Mouse (Mus musculus): Measurements from ENCODE around the gene Zfp772. TPM values are rescaled to one million over a fixed set of nuclear protein-coding genes. Genes with fewer than 3 reads are reported as not detected.
A peak's percentile ranks its signal among the peaks of the same experiment; 100 is the strongest.
"Not testable (repeated sequence)": the region's sequence is repeated elsewhere in the genome, so short reads cannot be mapped to it uniquely, and the experiment has no call there.

The Zfp772 gene
- total RNA-seq (2015; ENCODE audit: low replicate concordance): 0.84 and 3.5 TPM in 2 replicates
- total RNA-seq (2017; ENCODE audit: low replicate concordance): 0.43 and 0.56 TPM in 2 replicates

GRCm38 (mm10) chr7:7209313-7210151 lies at the start of gene Zfp772:
Zfp772 (minus strand) TSS chr7:7209998.
- ATAC-seq (replicated peaks; ENCODE audit: low FRiP score, poor library complexity, severe bottlenecking): not testable (repeated sequence)

GRCm38 (mm10) chr7:7247228-7247627 lies 37.4 kb upstream of the Zfp772 start, which contains the start of gene Vmn2r29:
Vmn2r29 (minus strand) TSS chr7:7247328.
- ATAC-seq (replicated peaks; ENCODE audit: low FRiP score, poor library complexity, severe bottlenecking): not testable (repeated sequence)

GRCm38 (mm10) chr7:7188191-7188942 lies 21.4 kb downstream of the Zfp772 start:
- ATAC-seq (replicated peaks; ENCODE audit: low FRiP score, poor library complexity, severe bottlenecking): peak; percentile 84

GRCm38 (mm10) chr7:7187417-7188190 lies 22.2 kb downstream of the Zfp772 start:
- ATAC-seq (replicated peaks; ENCODE audit: low FRiP score, poor library complexity, severe bottlenecking): no peak

- no peak for ATAC-seq (replicated peaks; ENCODE audit: low FRiP score, poor library complexity, severe bottlenecking)
These were observed 23.9 kb downstream of the Zfp772 start for GRCm38 (mm10) chr7:7185897-7186296.

- no peak for ATAC-seq (replicated peaks; ENCODE audit: low FRiP score, poor library complexity, severe bottlenecking)
These were observed 38.3 kb downstream of the Zfp772 start, which contains the start of gene Zfp418 for GRCm38 (mm10) chr7:7171227-7172147. Zfp418 (plus strand) TSS chr7:7171330.

Other genes with a start within 250 kb of the Zfp772 start
- gene Aurkc, start 214.7 kb downstream of the Zfp772 start, total RNA-seq (2015; ENCODE audit: low replicate concordance): not detected in 2 replicates
- gene Aurkc, start 214.7 kb downstream of the Zfp772 start, total RNA-seq (2017; ENCODE audit: low replicate concordance): not detected in 2 replicates
- 0.19 and 2.5 TPM in 2 replicates for gene Zfp954, start 88.5 kb downstream of the Zfp772 start, total RNA-seq (2015; ENCODE audit: low replicate concordance)
- 2.4 and 3.5 TPM in 2 replicates for gene Zfp954, start 88.5 kb downstream of the Zfp772 start, total RNA-seq (2017; ENCODE audit: low replicate concordance)
- gene Zfp773, start 73.2 kb downstream of the Zfp772 start, total RNA-seq (2015; ENCODE audit: low replicate concordance): 1.5 and 2.5 TPM in 2 replicates
- gene Zfp773, start 73.2 kb downstream of the Zfp772 start, total RNA-seq (2017; ENCODE audit: low replicate concordance): 4.7 and 4.9 TPM in 2 replicates
- 2.5 TPM in 1 of 2 replicates, not detected in the other for gene Zfp418, start 38.7 kb downstream of the Zfp772 start, total RNA-seq (2015; ENCODE audit: low replicate concordance)
- 1.4 TPM in 1 of 2 replicates, not detected in the other for gene Zfp418, start 38.7 kb downstream of the Zfp772 start, total RNA-seq (2017; ENCODE audit: low replicate concordance)
- not detected in 2 replicates for gene Vmn2r29, start 37.3 kb upstream of the Zfp772 start, total RNA-seq (2015; ENCODE audit: low replicate concordance)
- gene Vmn2r29, start 37.3 kb upstream of the Zfp772 start, total RNA-seq (2017; ENCODE audit: low replicate concordance): 0.28 and 0.51 TPM in 2 replicates
- not detected in 2 replicates for gene Gm45844, start 68.3 kb upstream of the Zfp772 start, total RNA-seq (2015; ENCODE audit: low replicate concordance)
- gene Gm45844, start 68.3 kb upstream of the Zfp772 start, total RNA-seq (2017; ENCODE audit: low replicate concordance): 0.70 TPM in 1 of 2 replicates, not detected in the other
- 4.2 and 4.8 TPM in 2 replicates for gene Clcn4, start 90.9 kb upstream of the Zfp772 start, total RNA-seq (2015; ENCODE audit: low replicate concordance)
- gene Clcn4, start 90.9 kb upstream of the Zfp772 start, total RNA-seq (2017; ENCODE audit: low replicate concordance): 10.1 and 10.6 TPM in 2 replicates
- not detected in 2 replicates for gene Vmn2r30, start 127.6 kb upstream of the Zfp772 start, total RNA-seq (2015; ENCODE audit: low replicate concordance)
- gene Vmn2r30, start 127.6 kb upstream of the Zfp772 start, total RNA-seq (2017; ENCODE audit: low replicate concordance): not detected in 2 replicates
- gene Gm45783, start 164.6 kb upstream of the Zfp772 start, total RNA-seq (2015; ENCODE audit: low replicate concordance): not detected in 2 replicates
- gene Gm45783, start 164.6 kb upstream of the Zfp772 start, total RNA-seq (2017; ENCODE audit: low replicate concordance): not detected in 2 replicates
- gene Vmn2r31, start 189.7 kb upstream of the Zfp772 start, total RNA-seq (2015; ENCODE audit: low replicate concordance): not detected in 2 replicates
- gene Vmn2r31, start 189.7 kb upstream of the Zfp772 start, total RNA-seq (2017; ENCODE audit: low replicate concordance): not detected in 2 replicates

Data from erythroblast, adult 5-6 weeks (primary cell).